Mouse (Mus musculus): ENCODE data around the gene Gm21828.
"Not testable (repeated sequence)": the region's sequence is repeated elsewhere in the genome, so short reads cannot be mapped to it uniquely, and the experiment has no call there.

Gm21828 gene

DNA sequence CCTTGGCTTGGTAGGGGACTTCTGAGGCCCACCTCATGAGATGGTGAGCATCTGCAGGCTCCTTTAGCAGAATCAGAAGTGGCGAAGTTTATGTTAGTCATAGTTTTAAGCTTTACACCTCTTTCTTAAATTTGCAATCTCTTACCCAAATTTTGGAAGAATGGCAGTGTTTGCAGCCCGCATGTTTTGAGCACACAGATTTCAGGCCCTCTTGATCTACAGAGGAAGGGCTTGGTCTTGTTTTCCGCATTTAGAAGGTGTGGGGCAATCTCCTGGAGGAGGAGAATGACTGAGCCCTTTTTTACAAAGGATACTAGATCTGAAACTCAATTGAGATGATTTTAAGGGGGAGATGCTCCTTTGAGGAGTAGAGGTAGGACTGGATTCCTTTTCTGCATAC is at the start of gene Gm21828:
Gene Gm21828, minus strand, starts transcription at position 101 of the 400 bp plus-strand sequence.
- not testable (repeated sequence) for DNase-seq (ENCODE audit: low spot score in 2 of 2)

DNA sequence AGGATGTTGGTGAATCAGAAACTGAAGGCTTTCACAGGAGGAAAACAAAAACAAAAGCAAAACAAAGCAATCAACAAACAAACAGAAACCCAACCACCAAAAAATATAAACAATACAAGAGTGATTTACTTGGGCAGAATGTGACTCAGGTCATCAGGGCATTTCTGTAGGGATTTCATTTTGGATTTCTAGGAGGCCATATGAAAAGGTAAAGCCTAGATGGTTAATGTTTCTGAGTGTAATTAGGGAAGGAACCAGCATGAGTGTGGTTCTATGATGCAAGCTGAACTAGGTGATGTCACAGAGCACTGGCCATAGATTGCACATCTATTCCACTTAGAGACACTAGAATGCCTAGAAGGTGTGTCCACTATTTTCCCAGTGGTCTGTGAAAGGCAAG is 28.4 kb upstream of the Gm21828 start, which contains the start of the genes Gm21440 and Gm21454:
Gene Gm21440, plus strand, starts transcription at position 301 of the 400 bp plus-strand sequence.
Gene Gm21454, plus strand, starts transcription at position 352 of the 400 bp plus-strand sequence.
- DNase-seq (ENCODE audit: low spot score in 2 of 2): not testable (repeated sequence)
